Mouse (Mus musculus): ENCODE data around the gene Idua. TPM values are rescaled to one million over a fixed set of nuclear protein-coding genes. Genes with fewer than 3 reads are reported as not detected.
"Not testable (repeated sequence)": the region's sequence is repeated elsewhere in the genome, so short reads cannot be mapped to it uniquely, and the experiment has no call there.

The Idua gene
- 9.8 and 12.3 TPM in 2 replicates for polyA plus RNA-seq (2015; fragmentation: Nextera tagmentation; extraction: Ambion mirVana)

GRCm38 (mm10) chr5:108659698-108660631 lies at the start of gene Idua:
Gene Idua (plus strand): TSS chr5:108660331.
- Histone ChIP-seq H3K27me3 (peaks cover 10% of the 10 kb centered on the region; the same call in 1 of the 2 replicates), H3K9me3 (no peaks in the 10 kb centered on the region), H3K9ac (peak within 1 kb of the TSS; percentile 99), H3K36me3 (peaks cover 32% of the 10 kb centered on the region), H3K4me2 (peak within 1 kb of the TSS; percentile 93), H3K4me1 (replicated peaks) (peaks cover 24% of the 10 kb centered on the region), H3K27ac (peak within 1 kb of the TSS; percentile 55; the same call in 1 of the 2 replicates), H3K4me3 (peak within 1 kb of the TSS; percentile 92)
- ATAC-seq (ENCODE audit: low FRiP score), result peak; percentile 65
- 12% methylated on average over 21 of the region's 24 CpGs for WGBS

GRCm38 (mm10) chr5:108610426-108610825 lies 49.7 kb upstream of the Idua start:
- no peak overlapping the region for H3K27ac ChIP-seq
- 92% methylated on average over 1 of the region's 1 CpGs for WGBS
- H3K27me3 ChIP-seq, result no peaks in the 10 kb centered on the region
- H3K9me3 ChIP-seq, result no peaks in the 10 kb centered on the region
- H3K9ac ChIP-seq, result no peak overlapping the region
- no peaks in the 10 kb centered on the region for H3K4me1 ChIP-seq (replicated peaks)
- H3K4me2 ChIP-seq, result no peak overlapping the region
- H3K4me3 ChIP-seq, result no peak overlapping the region
- no peak for ATAC-seq (ENCODE audit: low FRiP score)
- H3K36me3 ChIP-seq, result peaks cover 94% of the 10 kb centered on the region

GRCm38 (mm10) chr5:108621870-108622269 lies 38.3 kb upstream of the Idua start:
- Histone ChIP-seq H3K4me2 (no peak overlapping the region), H3K36me3 (peaks cover 53% of the 10 kb centered on the region), H3K9ac (no peak overlapping the region), H3K9me3 (no peaks in the 10 kb centered on the region), H3K4me3 (no peak overlapping the region), H3K27me3 (no peaks in the 10 kb centered on the region), H3K4me1 (replicated peaks) (peaks cover under 1% of the 10 kb centered on the region; the same call in 1 of the 2 replicates), H3K27ac (no peak overlapping the region)
- no peak for ATAC-seq (ENCODE audit: low FRiP score)
- WGBS, result 88% methylated on average over 2 of the region's 2 CpGs

DNA sequence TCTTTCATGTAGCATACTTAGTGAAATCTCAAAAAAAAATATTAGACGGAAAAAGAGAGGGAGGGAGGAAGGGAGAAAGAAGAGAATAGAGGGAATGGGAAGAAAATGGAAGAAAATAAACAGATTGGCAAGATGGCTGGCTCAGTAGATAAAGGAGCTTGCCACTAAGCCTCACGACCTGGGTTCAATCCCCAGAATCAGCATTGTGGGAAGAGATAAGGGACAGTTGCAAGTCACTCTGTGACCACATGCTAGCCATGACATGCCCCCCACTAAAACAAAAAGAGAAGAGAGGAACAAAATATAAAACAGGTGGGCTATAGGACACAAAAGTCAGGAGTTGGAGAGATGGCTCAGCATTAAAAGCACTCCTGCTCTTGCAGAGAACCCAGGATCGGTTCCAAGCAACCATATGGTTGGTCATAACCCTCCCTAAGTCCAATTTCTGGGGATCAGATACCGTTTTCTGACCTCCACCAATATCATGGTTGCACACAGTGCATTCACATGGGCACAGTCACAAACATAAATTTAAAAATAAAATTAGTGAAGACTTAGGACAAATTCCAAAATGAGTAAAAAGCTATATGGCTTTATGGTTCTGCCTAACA lies 34.0 kb upstream of the Idua start:
- H3K27me3 ChIP-seq, result no peaks in the 10 kb centered on the region
- H3K4me2 ChIP-seq, result no peak overlapping the region
- no peak overlapping the region for H3K9ac ChIP-seq
- no peak for ATAC-seq (ENCODE audit: low FRiP score)
- H3K4me1 ChIP-seq (replicated peaks), result peaks cover 29% of the 10 kb centered on the region
- 87% methylated on average over 4 of the region's 4 CpGs for WGBS
- H3K27ac ChIP-seq, result no peak overlapping the region
- no peak overlapping the region for H3K4me3 ChIP-seq
- no peaks in the 10 kb centered on the region for H3K9me3 ChIP-seq
- H3K36me3 ChIP-seq, result peaks cover 34% of the 10 kb centered on the region

GRCm38 (mm10) chr5:108628891-108629633 lies 31.1 kb upstream of the Idua start:
- peak overlapping the region; percentile 84 for H3K4me3 ChIP-seq
- H3K4me1 ChIP-seq (replicated peaks), result peaks cover 29% of the 10 kb centered on the region
- H3K27me3 ChIP-seq, result no peaks in the 10 kb centered on the region
- peak overlapping the region; percentile 94 for H3K4me2 ChIP-seq
- H3K36me3 ChIP-seq, result peaks cover 7% of the 10 kb centered on the region
- peak; percentile 87 for ATAC-seq (ENCODE audit: low FRiP score)
- H3K9ac ChIP-seq, result peak overlapping the region; percentile 95
- no peaks in the 10 kb centered on the region for H3K9me3 ChIP-seq
- WGBS, result 2% methylated on average over 32 of the region's 32 CpGs
- peak overlapping the region; percentile 94 for H3K27ac ChIP-seq

- peak within 1 kb of the TSS; percentile 94 for H3K4me2 ChIP-seq
- WGBS, result under 1% methylated on average over 58 of the region's 58 CpGs
Measured at GRCm38 (mm10) chr5:108629634-108630483, 30.3 kb upstream of the Idua start, which contains the start of the genes Gak and Tmem175. Gene Gak (minus strand): TSS chr5:108629755. Gene Tmem175 (plus strand): TSS chr5:108629770.

GRCm38 (mm10) chr5:108633676-108634075 lies 26.5 kb upstream of the Idua start:
- Histone ChIP-seq H3K9ac (no peak overlapping the region), H3K9me3 (no peaks in the 10 kb centered on the region), H3K4me1 (replicated peaks) (peaks cover 11% of the 10 kb centered on the region), H3K27me3 (no peaks in the 10 kb centered on the region), H3K36me3 (peaks cover 6% of the 10 kb centered on the region), H3K4me3 (no peak overlapping the region), H3K27ac (no peak overlapping the region), H3K4me2 (no peak overlapping the region)
- no peak for ATAC-seq (ENCODE audit: low FRiP score)
- 91% methylated on average over 4 of the region's 4 CpGs for WGBS

More at GRCm38 (mm10) chr5:108629634-108630483, 30.3 kb upstream of the Idua start, which contains the start of the genes Gak and Tmem175:
- peak within 1 kb of the TSS; percentile 94 for H3K27ac ChIP-seq
- H3K4me1 ChIP-seq (replicated peaks), result peaks cover 29% of the 10 kb centered on the region
- H3K9ac ChIP-seq, result peak within 1 kb of the TSS; percentile 95
- H3K27me3 ChIP-seq, result no peaks in the 10 kb centered on the region
- H3K36me3 ChIP-seq, result no peaks in the 10 kb centered on the region
- no peaks in the 10 kb centered on the region for H3K9me3 ChIP-seq
- peak within 1 kb of the TSS; percentile 84 for H3K4me3 ChIP-seq
- ATAC-seq (ENCODE audit: low FRiP score), result peak; percentile 97

DNA sequence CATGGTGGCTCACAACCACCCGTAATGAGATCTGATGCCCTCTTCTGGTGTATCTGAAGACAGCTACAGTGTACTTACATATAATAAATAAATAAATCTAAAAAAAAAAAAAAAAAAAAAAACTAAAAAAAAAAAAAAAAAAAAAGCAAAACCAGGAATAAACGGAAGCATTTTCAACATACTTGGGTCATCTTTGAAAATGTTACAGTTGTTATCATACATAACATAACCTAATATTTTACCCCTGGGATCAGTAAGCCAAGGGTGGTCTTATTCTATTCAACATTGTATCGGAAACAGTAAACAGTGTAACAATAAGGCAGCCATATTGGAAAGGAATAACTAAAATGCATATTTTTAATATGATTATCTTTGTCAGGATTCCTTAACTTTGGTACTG lies 26.0 kb upstream of the Idua start:
- H3K36me3 ChIP-seq; H3K4me3 ChIP-seq; H3K4me1 ChIP-seq (replicated peaks); H3K27ac ChIP-seq; H3K4me2 ChIP-seq; H3K9me3 ChIP-seq; ATAC-seq (ENCODE audit: low FRiP score); H3K27me3 ChIP-seq; H3K9ac ChIP-seq: not testable (repeated sequence)
- 90% methylated on average over 3 of the region's 3 CpGs for WGBS

DNA sequence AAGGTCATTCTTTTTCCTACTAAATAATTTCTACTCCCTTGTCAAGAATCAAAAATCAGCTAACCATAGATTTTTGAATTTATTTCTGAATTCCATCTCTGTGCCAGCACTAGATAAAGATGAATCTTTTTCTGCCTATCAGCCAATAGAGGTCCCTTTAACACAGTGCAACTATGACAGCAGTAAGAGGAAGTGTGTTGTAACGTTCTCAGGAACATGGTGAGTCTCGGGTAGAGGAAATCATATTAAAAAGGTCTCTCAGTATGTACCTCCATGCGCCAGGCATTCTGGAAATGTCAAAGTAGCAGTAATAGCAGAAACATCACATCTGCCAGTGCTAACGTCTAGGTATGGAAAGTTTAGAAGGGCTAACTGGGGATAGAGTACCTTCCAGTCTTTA lies 24.0 kb upstream of the Idua start:
- no peak overlapping the region for H3K4me3 ChIP-seq
- H3K4me1 ChIP-seq (replicated peaks), result no peaks in the 10 kb centered on the region
- no peak for ATAC-seq (ENCODE audit: low FRiP score)
- no peaks in the 10 kb centered on the region for H3K27me3 ChIP-seq
- H3K27ac ChIP-seq, result no peak overlapping the region
- no peak overlapping the region for H3K9ac ChIP-seq
- no peak overlapping the region for H3K4me2 ChIP-seq
- no peaks in the 10 kb centered on the region for H3K9me3 ChIP-seq
- peaks cover 17% of the 10 kb centered on the region for H3K36me3 ChIP-seq
- WGBS, result 82% methylated on average over 4 of the region's 4 CpGs

- Histone ChIP-seq H3K9me3 (no peaks in the 10 kb centered on the region), H3K4me2 (no peak overlapping the region), H3K27ac (no peak overlapping the region), H3K27me3 (no peaks in the 10 kb centered on the region), H3K4me1 (replicated peaks) (no peaks in the 10 kb centered on the region), H3K4me3 (no peak overlapping the region), H3K36me3 (peaks cover 75% of the 10 kb centered on the region), H3K9ac (no peak overlapping the region)
- 90% methylated on average over 2 of the region's 2 CpGs for WGBS
- no peak for ATAC-seq (ENCODE audit: low FRiP score)
Measured at GRCm38 (mm10) chr5:108643674-108644073, 16.5 kb upstream of the Idua start.

DNA sequence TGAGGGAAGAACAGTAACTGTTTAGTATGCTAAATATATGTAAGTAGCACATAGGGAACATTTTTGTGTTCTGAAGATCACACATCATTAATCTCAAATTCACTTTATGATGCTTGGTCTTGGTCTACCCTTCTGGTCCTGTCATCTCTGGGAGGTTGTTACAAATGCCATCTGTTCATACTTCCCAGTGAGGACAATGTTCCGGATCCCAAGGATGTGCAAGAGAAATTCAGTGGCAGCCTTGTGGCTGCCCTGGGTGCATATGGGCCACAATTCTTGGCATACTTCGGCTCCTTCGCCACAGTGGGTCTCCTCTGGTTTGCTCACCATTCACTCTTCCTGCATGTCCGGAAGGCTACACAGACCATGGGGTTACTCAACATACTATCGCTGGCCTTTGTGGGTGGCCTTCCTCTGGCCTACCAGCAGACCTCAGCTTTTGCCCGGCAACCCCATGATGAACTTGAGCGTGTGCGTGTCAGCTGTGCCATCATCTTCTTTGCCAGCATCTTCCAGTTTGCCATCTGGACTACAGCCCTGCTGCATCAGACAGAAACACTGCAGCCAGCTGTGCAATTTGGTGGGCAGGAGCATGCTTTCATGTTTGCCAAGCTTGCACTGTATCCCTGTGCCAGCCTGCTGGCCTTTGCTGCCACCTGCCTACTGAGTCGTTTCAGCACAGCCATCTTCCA lies 14.3 kb upstream of the Idua start:
- no peak for ATAC-seq (ENCODE audit: low FRiP score)

More for the DNA sequence above, 14.3 kb upstream of the Idua start:
- Histone ChIP-seq H3K27ac (no peak overlapping the region), H3K9ac (no peak overlapping the region), H3K9me3 (no peaks in the 10 kb centered on the region), H3K27me3 (no peaks in the 10 kb centered on the region), H3K4me1 (replicated peaks) (no peaks in the 10 kb centered on the region), H3K36me3 (peaks cover 85% of the 10 kb centered on the region), H3K4me2 (no peak overlapping the region), H3K4me3 (no peak overlapping the region)
- 94% methylated on average over 9 of the region's 9 CpGs for WGBS

Data from hindbrain, embryonic 13.5 days (tissue).